Mouse (Mus musculus) myocyte (in vitro differentiated cells): ENCODE results near the gene Atp1a4. TPM values are rescaled to one million over a fixed set of nuclear protein-coding genes. Genes with fewer than 3 reads are reported as not detected.

Experiments
- H3K27me3 ChIP-seq: one replicate; pipeline ENCODE4 v1.6.1; 2011; ENCODE audit not compliant: control insufficient read depth, insufficient read depth, insufficient read length
- H3K36me3 ChIP-seq: one replicate; pipeline ENCODE4 v1.6.1; 2011; ENCODE audit not compliant: control insufficient read depth, insufficient read depth
- H3K4me2 ChIP-seq: one replicate; pipeline ENCODE4 v1.6.1; 2011; ENCODE audit warnings: low read depth, control low read depth
- H3K4me3 ChIP-seq: one replicate; pipeline ENCODE4 v1.5.1; 2011; ENCODE audit warnings: mild to moderate bottlenecking, control low read depth, moderate library complexity
- H3K79me2 ChIP-seq: one replicate; pipeline ENCODE4 v1.6.1; 2011; ENCODE audit not compliant: control insufficient read depth, insufficient read depth
- H3ac ChIP-seq: one replicate; pipeline ENCODE4 v1.6.1; 2011; ENCODE audit not compliant: control insufficient read depth, insufficient read length
- CEBPB ChIP-seq: IDR thresholded peaks from 2 replicates; pipeline ENCODE4 v1.6.1; 2011; ENCODE audit warnings: mild to moderate bottlenecking, moderate library complexity; ENCODE audit not compliant: poor library complexity, insufficient read depth, severe bottlenecking
- E2F4 ChIP-seq: IDR thresholded peaks from one replicate; pipeline ENCODE4 v1.6.1; 2011; ENCODE audit warnings: mild to moderate bottlenecking, control low read depth, moderate library complexity; ENCODE audit not compliant: insufficient read depth
- MAX ChIP-seq: IDR thresholded peaks from one replicate; pipeline ENCODE4 v1.6.1; 2011; ENCODE audit warnings: low read depth, mild to moderate bottlenecking, control low read depth
- MYOD1 ChIP-seq, 3 experiments: IDR thresholded peaks; one replicate each; pipeline ENCODE4 v1.6.1; 2011; ENCODE audit warnings: control low read depth in 2 of 3, low read depth in 2 of 3, mild to moderate bottlenecking in 2 of 3, moderate library complexity in 1 of 3; ENCODE audit not compliant: insufficient read length in 2 of 3, control insufficient read depth in 1 of 3
- MYOG ChIP-seq, 3 experiments: IDR thresholded peaks; one replicate each; pipeline ENCODE4 v1.6.1; 2011; ENCODE audit warnings: control low read depth in 2 of 3, low read depth in 2 of 3, mild to moderate bottlenecking in 2 of 3; ENCODE audit not compliant: insufficient read length in 2 of 3, control insufficient read depth in 1 of 3, insufficient read depth in 1 of 3
- POLR2A ChIP-seq: IDR thresholded peaks from one replicate; pipeline ENCODE4 v1.6.1; 2011; ENCODE audit warnings: low read depth, mild to moderate bottlenecking, control low read depth, moderate library complexity; ENCODE audit not compliant: insufficient read length
- POLR2AphosphoS2 ChIP-seq: IDR thresholded peaks from one replicate; pipeline ENCODE4 v1.6.1; 2011; ENCODE audit warnings: low read depth, control low read depth; ENCODE audit not compliant: insufficient read length
- REST ChIP-seq: IDR thresholded peaks from one replicate; pipeline ENCODE4 v1.6.1; 2011; ENCODE audit warnings: mild to moderate bottlenecking, control low read depth, moderate library complexity; ENCODE audit not compliant: insufficient read depth, insufficient read length
- SRF ChIP-seq: IDR thresholded peaks from one replicate; pipeline ENCODE4 v1.6.1; 2011; ENCODE audit warnings: low read depth; ENCODE audit not compliant: control insufficient read depth, insufficient read length
- TCF12 ChIP-seq: IDR thresholded peaks from one replicate; pipeline ENCODE4 v1.6.1; 2011; ENCODE audit warnings: mild to moderate bottlenecking, control low read depth; ENCODE audit not compliant: poor library complexity, insufficient read depth, severe bottlenecking
- TCF3 ChIP-seq: IDR thresholded peaks from one replicate; pipeline ENCODE4 v1.6.1; 2011; ENCODE audit warnings: low read depth, control low read depth; ENCODE audit not compliant: insufficient read length
- USF1 ChIP-seq: IDR thresholded peaks from one replicate; pipeline ENCODE4 v1.6.1; 2011; ENCODE audit warnings: low read depth, mild to moderate bottlenecking, control low read depth, moderate library complexity
- polyA plus RNA-seq: library from polyadenylated mRNA; unstranded; fragments of >200 nt; fragmentation: generic; extraction: Trizol; gene quantifications from one replicate; pipeline ENCODE4 v1.2.1, GENCODE M21; 2012; ENCODE audit warnings: missing spikeins

The Atp1a4 gene
- polyA plus RNA-seq, 1 experiment: 0.06 TPM

DNA sequence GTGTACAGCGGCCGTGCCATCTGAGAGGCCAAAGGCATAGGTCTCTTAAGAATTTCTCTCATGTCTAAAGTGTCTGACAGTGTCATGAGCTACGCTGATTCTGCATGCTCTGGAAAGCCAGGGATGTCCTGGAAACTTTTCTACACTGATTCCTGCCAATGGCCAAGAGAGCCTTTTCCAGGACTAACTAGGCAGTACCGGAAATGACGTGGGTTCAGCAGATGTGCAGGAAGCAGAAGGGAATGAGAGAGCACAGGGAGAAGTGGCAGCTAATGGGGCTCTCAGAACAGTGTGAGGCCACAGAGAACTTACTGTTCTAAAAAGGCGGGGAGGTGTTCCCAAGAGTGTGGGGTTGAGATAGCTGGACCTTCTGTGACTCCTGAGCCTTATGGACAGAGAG is 15.2 kb upstream of the Atp1a4 start:
- Histone ChIP-seq H3ac (no peak overlapping the region), H3K27me3 (no peaks in the 10 kb centered on the region), H3K79me2 (no peaks in the 10 kb centered on the region), H3K4me3 (no peak overlapping the region), H3K4me2 (no peak overlapping the region), H3K36me3 (no peaks in the 10 kb centered on the region)
- TF ChIP-seq MYOD1 (IDR thresholded peaks at IDR 0.05; ENCODE audit: control insufficient read depth in 1 of 3, insufficient read length in 2 of 3, low read depth in 2 of 3) (no peak), SRF (no peak), POLR2AphosphoS2 (no peak), CEBPB (no peak), MAX (no peak), TCF3 (no peak), MYOG (IDR thresholded peaks at IDR 0.05; ENCODE audit: control insufficient read depth in 1 of 3, insufficient read depth in 1 of 3, insufficient read length in 2 of 3, low read depth in 2 of 3) (no peak), USF1 (no peak)

DNA sequence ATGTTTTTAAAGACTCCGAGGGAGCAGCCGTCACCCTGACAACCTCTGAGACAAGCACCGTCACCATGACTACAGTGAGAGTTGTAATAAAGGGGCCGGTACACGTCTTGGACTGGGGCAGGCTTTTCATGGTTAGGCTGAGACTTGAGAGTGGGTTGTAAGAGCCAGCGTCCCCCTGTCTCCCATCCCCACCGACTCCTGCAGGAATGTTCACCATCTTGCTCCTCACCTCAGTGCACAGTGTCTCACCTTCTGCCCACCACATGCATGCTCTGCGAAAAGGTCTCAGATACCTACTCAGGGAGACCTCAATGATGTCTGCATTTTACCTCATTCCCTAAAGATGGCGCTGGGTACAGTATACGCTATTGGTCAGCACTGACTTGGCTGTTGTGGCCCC is 13.6 kb upstream of the Atp1a4 start:
- Histone ChIP-seq H3ac (no peak overlapping the region), H3K4me2 (no peak overlapping the region), H3K27me3 (no peaks in the 10 kb centered on the region), H3K79me2 (no peaks in the 10 kb centered on the region), H3K4me3 (no peak overlapping the region), H3K36me3 (no peaks in the 10 kb centered on the region)
- TF ChIP-seq E2F4 (no peak), MYOD1 (IDR thresholded peaks at IDR 0.05; ENCODE audit: control insufficient read depth in 1 of 3, insufficient read length in 2 of 3, low read depth in 2 of 3) (no peak), MAX (no peak), REST (no peak), MYOG (IDR thresholded peaks at IDR 0.05; ENCODE audit: control insufficient read depth in 1 of 3, insufficient read depth in 1 of 3, insufficient read length in 2 of 3, low read depth in 2 of 3) (no peak), TCF12 (no peak), SRF (no peak), TCF3 (no peak), POLR2AphosphoS2 (no peak), USF1 (no peak), CEBPB (no peak), POLR2A (no peak)

DNA sequence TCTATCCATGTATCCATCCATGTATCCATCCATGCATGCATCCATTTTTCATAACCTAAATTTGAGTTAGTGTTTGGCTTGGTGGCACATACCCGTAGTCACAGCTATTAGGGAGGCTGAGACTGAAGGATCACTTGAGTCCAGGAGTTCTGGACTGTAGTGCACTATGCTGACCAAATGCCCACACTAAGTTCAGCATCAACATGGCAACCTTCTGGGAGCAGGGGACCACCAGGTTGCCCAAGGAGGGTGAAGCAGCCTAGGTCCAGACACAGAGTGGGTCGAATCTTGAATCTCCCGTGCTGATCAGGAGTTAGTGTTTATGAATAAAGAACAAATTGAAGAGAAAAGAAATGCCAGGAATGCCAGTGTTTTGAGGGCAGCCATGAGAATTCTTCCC is 13.0 kb upstream of the Atp1a4 start:
- TF ChIP-seq TCF12 (no peak), USF1 (no peak), CEBPB (no peak), SRF (no peak), POLR2AphosphoS2 (no peak), POLR2A (no peak), MYOG (IDR thresholded peaks at IDR 0.05; ENCODE audit: control insufficient read depth in 1 of 3, insufficient read depth in 1 of 3, insufficient read length in 2 of 3, low read depth in 2 of 3) (no peak), REST (no peak)
- Histone ChIP-seq H3K36me3 (no peaks in the 10 kb centered on the region), H3K79me2 (no peaks in the 10 kb centered on the region), H3ac (no peak overlapping the region), H3K4me2 (no peak overlapping the region), H3K4me3 (no peak overlapping the region), H3K27me3 (no peaks in the 10 kb centered on the region)

DNA sequence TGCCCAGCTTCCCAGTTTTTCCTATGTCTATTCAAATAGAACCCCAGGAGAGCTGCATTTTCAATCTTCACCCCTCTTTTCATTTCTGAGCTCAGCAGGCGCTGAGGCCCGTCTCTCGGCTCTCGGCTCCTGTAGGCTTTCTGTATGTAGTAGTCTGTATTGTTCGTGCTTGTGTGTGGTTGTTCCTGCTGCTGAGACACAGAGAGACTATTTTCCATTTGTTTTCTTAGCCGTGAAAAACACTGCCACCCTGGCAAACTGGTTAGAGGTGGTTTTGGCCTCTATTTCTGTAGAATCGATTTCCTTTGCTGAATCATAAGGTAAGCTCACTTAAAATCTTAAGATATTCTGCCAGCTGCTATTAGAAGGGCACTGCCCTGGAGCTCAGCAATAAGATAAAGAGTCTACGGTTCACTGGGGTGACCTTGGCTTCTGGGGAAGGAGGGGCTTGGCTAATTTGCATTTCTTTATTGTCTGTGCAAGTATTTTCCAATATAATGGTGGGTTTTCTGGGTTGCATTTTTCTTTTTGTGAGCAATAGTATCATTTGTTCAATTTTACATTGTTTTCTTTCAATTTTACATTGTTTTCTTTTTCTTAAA is 3.4 kb upstream of the Atp1a4 start, which contains the start of gene Igsf8:
Gene Igsf8 (plus strand): TSS at position 165 of the 602 bp plus-strand sequence.
- no peaks in the 10 kb centered on the region for H3K27me3 ChIP-seq

More for the DNA sequence above, 3.4 kb upstream of the Atp1a4 start, which contains the start of gene Igsf8:
- Histone ChIP-seq H3K79me2 (no peaks in the 10 kb centered on the region), H3K36me3 (no peaks in the 10 kb centered on the region), H3ac (no peak within 1 kb of the TSS), H3K4me3 (no peak within 1 kb of the TSS), H3K4me2 (peak within 1 kb of the TSS; percentile 30)
- no peak for TF ChIP-seq CEBPB
- TF ChIP-seq REST: no peak
- no peak for TF ChIP-seq MAX
- no peak for TF ChIP-seq TCF12
- no peak for TF ChIP-seq POLR2AphosphoS2
- no peak for TF ChIP-seq E2F4
- TF ChIP-seq MYOD1 (IDR thresholded peaks at IDR 0.05; ENCODE audit: control insufficient read depth in 1 of 3, insufficient read length in 2 of 3, low read depth in 2 of 3): no peak
- no peak for TF ChIP-seq USF1
- TF ChIP-seq SRF: no peak
- no peak for TF ChIP-seq MYOG (IDR thresholded peaks at IDR 0.05; ENCODE audit: control insufficient read depth in 1 of 3, insufficient read depth in 1 of 3, insufficient read length in 2 of 3, low read depth in 2 of 3)
- no peak for TF ChIP-seq POLR2A
- no peak for TF ChIP-seq TCF3
